ENCODE assay signal across 10 mouse cellular contexts in genomic region chr11:102086331-102086730, GRCm38 (mm10). TPM values are rescaled to one million over a fixed set of nuclear protein-coding genes. Genes with fewer than 3 reads are reported as not detected.
DNase-seq lines count a peak whose midpoint lies in the region; ATAC-seq and TF ChIP-seq lines count a peak whose summit lies in the region.
"Had no signal": no experiment of that assay in that cellular context is flagged by ENCODE, and none has a peak within 500 bp of the region (broad histone marks: within the 10 kb centered on the region; RNA-seq: fewer than 3 reads in every experiment).

No protein-coding gene starts in this region.

- intact Hi-C loops in left cerebral cortex, postnatal 10 days (cut with DNase I), result no loop called here

- WGBS in neural tube, embryonic 13.5 days, result 17% methylated on average over 3 of the region's 3 CpGs
- 43% methylated on average over 3 of the region's 3 CpGs for WGBS in kidney, adult 2 months

- peak overlapping the region; percentile 75 for H3K4me2 ChIP-seq in neural tube, embryonic 13.5 days

- TF ChIP-seq POLR2A in kidney, adult 2 months (IDR thresholded peaks at IDR 0.05; ENCODE audit: low read depth, low read length), result no peak

- H3K9ac ChIP-seq in neural tube, embryonic 13.5 days, result peak overlapping the region; percentile 89

- ATAC-seq in erythroblast, adult 5-6 weeks (replicated peaks; ENCODE audit: low FRiP score, poor library complexity, severe bottlenecking), result no peak
- ATAC-seq in neural tube, embryonic 13.5 days (ENCODE audit: low read depth), result no peak
- ATAC-seq in megakaryocyte-erythroid progenitor cell, adult 5-6 weeks (replicated peaks; ENCODE audit: low FRiP score, low TSS enrichment, poor library complexity, severe bottlenecking), result no peak

- H3K27ac ChIP-seq in neural tube, embryonic 13.5 days (replicated peaks), result peak overlapping the region; percentile 99
- no peak overlapping the region for H3K27ac ChIP-seq in kidney, adult 2 months (ENCODE audit: insufficient read depth, low read depth, low read length)

- peak; percentile 34 for DNase-seq in NIH3T3 (ENCODE audit: low read depth)
- peak; percentile 60 to 78 for DNase-seq in frontal cortex, postnatal 14 days (ENCODE audit: low spot score in 2 of 2)
- peak; percentile 80 to 84 for DNase-seq in left cerebral cortex, postnatal 10 days (ENCODE audit: extremely low spot score in 1 of 2, low spot score in 2 of 2)
- DNase-seq in kidney, adult 2 months, result no peak

- H3K9me3 ChIP-seq in erythroblast, embryonic 14.5 days (ENCODE audit: control insufficient read depth, low read length), result peaks cover 4% of the 10 kb centered on the region; the same call in 1 of the 2 replicates
- H3K9me3 ChIP-seq in neural tube, embryonic 13.5 days, result no peaks in the 10 kb centered on the region

- no peaks in the 10 kb centered on the region for H3K27me3 ChIP-seq in erythroblast, embryonic 14.5 days (ENCODE audit: control insufficient read depth)
- H3K27me3 ChIP-seq in neural tube, embryonic 13.5 days, result no peaks in the 10 kb centered on the region
- no peaks in the 10 kb centered on the region for H3K27me3 ChIP-seq in kidney, adult 2 months (replicated peaks; ENCODE audit: control insufficient read depth, insufficient read depth, low read length)

- no peak for TF ChIP-seq CTCF in kidney, adult 2 months (conservative IDR thresholded peaks at IDR 0.05; ENCODE audit: insufficient read depth, insufficient read length, low read depth, low read length)

- peaks cover 84% of the 10 kb centered on the region for H3K4me1 ChIP-seq in erythroblast, embryonic 14.5 days (ENCODE audit: control insufficient read depth)
- peaks cover 59% of the 10 kb centered on the region for H3K4me1 ChIP-seq in neural tube, embryonic 13.5 days (replicated peaks)
- no peaks in the 10 kb centered on the region for H3K4me1 ChIP-seq in kidney, adult 2 months (ENCODE audit: control insufficient read depth, insufficient read depth, low read length)

- H3K4me3 ChIP-seq in erythroblast, embryonic 14.5 days (replicated peaks), result peak overlapping the region; percentile 90
- peak overlapping the region; percentile 70 for H3K4me3 ChIP-seq in neural tube, embryonic 13.5 days
- no peak overlapping the region for H3K4me3 ChIP-seq in kidney, adult 2 months (ENCODE audit: insufficient read depth, low read depth, low read length)

- peaks cover 51% of the 10 kb centered on the region for H3K36me3 ChIP-seq in erythroblast, embryonic 14.5 days (ENCODE audit: control insufficient read depth)
- H3K36me3 ChIP-seq in neural tube, embryonic 13.5 days, result peaks cover 15% of the 10 kb centered on the region
- no peaks in the 10 kb centered on the region for H3K36me3 ChIP-seq in kidney, adult 2 months (ENCODE audit: control insufficient read depth, insufficient read depth, low read length)

RNA-seq across cellular contexts. Expression of gene Mpp2, which starts 2.0 kb away (rescaled TPM):
- 21.2 and 24.5 TPM in 2 replicates for polyA plus RNA-seq in erythroblast, embryonic 14.5 days (2012)
- total RNA-seq in erythroblast, adult 5-6 weeks (2015; ENCODE audit: low replicate concordance), result 7.7 and 12.7 TPM in 2 replicates
- 14.2 and 20.6 TPM in 2 replicates for total RNA-seq in erythroblast, adult 5-6 weeks (2017; ENCODE audit: low replicate concordance)
- total RNA-seq in left cerebral cortex, postnatal 10 days (2021), result 100 to 1,000 TPM; 103 to 107 TPM
- 25.8 and 26.5 TPM in 2 replicates for polyA plus RNA-seq in neural tube, embryonic 13.5 days (2015; fragmentation: Nextera tagmentation; extraction: Ambion mirVana)
- total RNA-seq in megakaryocyte-erythroid progenitor cell, adult 5-6 weeks (2014; fragmentation: Nextera tagmentation), result 3.2 and 3.7 TPM in 2 replicates
- 3.1 and 4.2 TPM in 2 replicates for total RNA-seq in megakaryocyte-erythroid progenitor cell, adult 5-6 weeks (2017)
- polyA plus RNA-seq in kidney, adult 2 months (2012; rRNA removed), result 4.9 and 5.9 TPM in 2 replicates

RNA-seq across cellular contexts. Expression of gene Ppy, which starts 14.8 kb away (rescaled TPM):
- polyA plus RNA-seq in erythroblast, embryonic 14.5 days (2012), result not detected in 2 replicates
- not detected in 2 replicates for total RNA-seq in erythroblast, adult 5-6 weeks (2015; ENCODE audit: low replicate concordance)
- not detected in 2 replicates for total RNA-seq in erythroblast, adult 5-6 weeks (2017; ENCODE audit: low replicate concordance)
- not detected for total RNA-seq in left cerebral cortex, postnatal 10 days (2021)
- polyA plus RNA-seq in neural tube, embryonic 13.5 days (2015; fragmentation: Nextera tagmentation; extraction: Ambion mirVana), result not detected in 2 replicates
- not detected in 2 replicates for total RNA-seq in megakaryocyte-erythroid progenitor cell, adult 5-6 weeks (2014; fragmentation: Nextera tagmentation)
- not detected in 2 replicates for total RNA-seq in megakaryocyte-erythroid progenitor cell, adult 5-6 weeks (2017)
- polyA plus RNA-seq in kidney, adult 2 months (2012; rRNA removed), result not detected in 2 replicates
- total RNA-seq: CH12.LX; heart, adult 18-20 months had no signal

RNA-seq across cellular contexts. Expression of gene Pyy, which starts 21.3 kb away (rescaled TPM):
- not detected in 2 replicates for polyA plus RNA-seq in erythroblast, embryonic 14.5 days (2012)
- total RNA-seq in erythroblast, adult 5-6 weeks (2015; ENCODE audit: low replicate concordance), result not detected in 2 replicates
- not detected in 2 replicates for total RNA-seq in erythroblast, adult 5-6 weeks (2017; ENCODE audit: low replicate concordance)
- not detected for total RNA-seq in left cerebral cortex, postnatal 10 days (2021)
- polyA plus RNA-seq in neural tube, embryonic 13.5 days (2015; fragmentation: Nextera tagmentation; extraction: Ambion mirVana), result not detected in 2 replicates
- not detected in 2 replicates for total RNA-seq in megakaryocyte-erythroid progenitor cell, adult 5-6 weeks (2014; fragmentation: Nextera tagmentation)
- total RNA-seq in megakaryocyte-erythroid progenitor cell, adult 5-6 weeks (2017), result not detected in 2 replicates
- not detected in 2 replicates for polyA plus RNA-seq in kidney, adult 2 months (2012; rRNA removed)
- total RNA-seq: CH12.LX; heart, adult 18-20 months had no signal

RNA-seq across cellular contexts. Expression of gene Cd300lg, which starts 45.0 kb away (rescaled TPM):
- not detected in 2 replicates for polyA plus RNA-seq in erythroblast, embryonic 14.5 days (2012)
- total RNA-seq in erythroblast, adult 5-6 weeks (2015; ENCODE audit: low replicate concordance), result 2.1 and 7.1 TPM in 2 replicates
- total RNA-seq in erythroblast, adult 5-6 weeks (2017; ENCODE audit: low replicate concordance), result 0.42 and 0.77 TPM in 2 replicates
- not detected for total RNA-seq in left cerebral cortex, postnatal 10 days (2021)
- 0.45 and 0.65 TPM in 2 replicates for polyA plus RNA-seq in neural tube, embryonic 13.5 days (2015; fragmentation: Nextera tagmentation; extraction: Ambion mirVana)
- total RNA-seq in megakaryocyte-erythroid progenitor cell, adult 5-6 weeks (2014; fragmentation: Nextera tagmentation), result not detected in 2 replicates
- 1.8 TPM in 1 of 2 replicates, not detected in the other for total RNA-seq in megakaryocyte-erythroid progenitor cell, adult 5-6 weeks (2017)
- polyA plus RNA-seq in kidney, adult 2 months (2012; rRNA removed), result 62.1 and 67.1 TPM in 2 replicates
- total RNA-seq: CH12.LX had no signal

RNA-seq across cellular contexts. Expression of gene Mpp3, which starts 58.1 kb away (rescaled TPM):
- 0.05 TPM in 1 of 2 replicates, not detected in the other for polyA plus RNA-seq in erythroblast, embryonic 14.5 days (2012)
- 0.84 TPM in 1 of 2 replicates, not detected in the other for total RNA-seq in erythroblast, adult 5-6 weeks (2015; ENCODE audit: low replicate concordance)
- 0.14 TPM in 1 of 2 replicates, not detected in the other for total RNA-seq in erythroblast, adult 5-6 weeks (2017; ENCODE audit: low replicate concordance)
- 10 to 100 TPM; 34.1 to 36.3 TPM for total RNA-seq in left cerebral cortex, postnatal 10 days (2021)
- 44.4 and 49.6 TPM in 2 replicates for polyA plus RNA-seq in neural tube, embryonic 13.5 days (2015; fragmentation: Nextera tagmentation; extraction: Ambion mirVana)
- not detected in 2 replicates for total RNA-seq in megakaryocyte-erythroid progenitor cell, adult 5-6 weeks (2014; fragmentation: Nextera tagmentation)
- not detected in 2 replicates for total RNA-seq in megakaryocyte-erythroid progenitor cell, adult 5-6 weeks (2017)
- polyA plus RNA-seq in kidney, adult 2 months (2012; rRNA removed), result 2.3 and 3.5 TPM in 2 replicates

Comparison
In these comparisons a context has a peak if more than half of its experiments do, and no peak if none do; other contexts are left out.
1. RNA of gene Mpp2, which starts 2.0 kb away (total RNA-seq): 103 to 107 TPM in left cerebral cortex, postnatal 10 days; 7.7 to 20.6 TPM in erythroblast, adult 5-6 weeks and 3.1 to 4.2 TPM in megakaryocyte-erythroid progenitor cell, adult 5-6 weeks; every median in the first group is over 4 times any median in the second.